Mouse (Mus musculus) stomach, embryonic 16.5 days (tissue): ENCODE measurements around the gene Slc41a3. TPM values are rescaled to one million over a fixed set of nuclear protein-coding genes. Genes with fewer than 3 reads are reported as not detected.
"Not testable (repeated sequence)": the region's sequence is repeated elsewhere in the genome, so short reads cannot be mapped to it uniquely, and the experiment has no call there.

ENCODE experiments used
- ATAC-seq: fragments of 200-750 bp; cut with Nextera tagmentation; 2 replicates; pipeline ENCODE4 v1.8.0; 2017; ENCODE audit warnings: moderate number of reproducible peaks, moderate TSS enrichment; ENCODE audit not compliant: insufficient read depth, low FRiP score
- H3K27ac ChIP-seq: fragments of 300-500 bp; sonication (generic); 2 replicates; pipeline ENCODE4 v1.5.1; 2014; ENCODE audit warnings: low read length
- H3K27me3 ChIP-seq: fragments of 300-500 bp; sonication (generic); 2 replicates; pipeline ENCODE4 v1.6.1; 2014; ENCODE audit warnings: low read length, control low read depth, mixed read lengths; ENCODE audit not compliant: control insufficient read depth, insufficient read depth
- H3K36me3 ChIP-seq: fragments of 300-500 bp; sonication (generic); 2 replicates; pipeline ENCODE4 v1.6.1; 2014; ENCODE audit warnings: low read length; ENCODE audit not compliant: control insufficient read depth, insufficient read depth
- H3K4me1 ChIP-seq: fragments of 300-500 bp; sonication (generic); 2 replicates; pipeline ENCODE4 v1.6.1; 2014; ENCODE audit warnings: low read length, control low read depth, mixed read lengths; ENCODE audit not compliant: control insufficient read depth, insufficient read depth
- H3K4me2 ChIP-seq: fragments of 300-500 bp; sonication (generic); 2 replicates; pipeline ENCODE4 v1.6.1; 2014; ENCODE audit warnings: low read depth, low read length, mixed read lengths
- H3K4me3 ChIP-seq: fragments of 300-500 bp; sonication (generic); replicated peaks from 2 replicates; pipeline ENCODE4 v1.5.1; 2014; ENCODE audit warnings: mild to moderate bottlenecking, low read length
- H3K9ac ChIP-seq: fragments of 300-500 bp; sonication (generic); 2 replicates; pipeline ENCODE4 v1.6.1; 2014; ENCODE audit warnings: low read length
- H3K9me3 ChIP-seq: fragments of 300-500 bp; sonication (generic); replicated peaks from 2 replicates; pipeline ENCODE4 v1.6.1; 2016; ENCODE audit warnings: low read length, control low read depth; ENCODE audit not compliant: control insufficient read depth
- WGBS: fragments of 180-500 bp; shearing (Covaris S2); extraction: QIAGEN DNeasy Blood & Tissue Kit; methylation state at CpG from one replicate; pipeline ENCODE4 v1.1.7; 2014; 5-methylcytosine and 5-hydroxymethylcytosine counted together
- polyA plus RNA-seq: library from polyadenylated mRNA; unstranded; fragments of >200 nt; fragmentation: Nextera tagmentation; extraction: Ambion mirVana; gene quantifications from 2 replicates; pipeline ENCODE4 v1.2.1, GENCODE M21; 2015

Slc41a3 gene
- polyA plus RNA-seq, 1 experiment from 2014 or later: 8.5 TPM

GRCm38 (mm10) chr6:90625207-90625994 lies 20.9 kb downstream of the Slc41a3 start:
- WGBS: 79% methylated on average over 7 of the region's 7 CpGs
- H3K9ac ChIP-seq: no peak overlapping the region
- no peaks in the 10 kb centered on the region for H3K9me3 ChIP-seq
- no peak overlapping the region for H3K27ac ChIP-seq
- no peak overlapping the region for H3K4me2 ChIP-seq
- ATAC-seq: no peak
- H3K36me3 ChIP-seq: no peaks in the 10 kb centered on the region
- no peak overlapping the region for H3K4me3 ChIP-seq
- peaks cover 25% of the 10 kb centered on the region for H3K4me1 ChIP-seq
- H3K27me3 ChIP-seq: no peaks in the 10 kb centered on the region

- H3K9ac ChIP-seq: no peak overlapping the region
- no peak overlapping the region for H3K27ac ChIP-seq
- H3K36me3 ChIP-seq: no peaks in the 10 kb centered on the region
- H3K4me3 ChIP-seq: no peak overlapping the region
- no peak for ATAC-seq
- 83% methylated on average over 4 of the region's 4 CpGs for WGBS
- no peaks in the 10 kb centered on the region for H3K9me3 ChIP-seq
- no peaks in the 10 kb centered on the region for H3K27me3 ChIP-seq
- H3K4me2 ChIP-seq: no peak overlapping the region
- H3K4me1 ChIP-seq: peaks cover 12% of the 10 kb centered on the region; the same call in 1 of the 2 replicates
These were observed 23.0 kb downstream of the Slc41a3 start for GRCm38 (mm10) chr6:90627556-90627955.

GRCm38 (mm10) chr6:90629506-90629905 lies 25.0 kb downstream of the Slc41a3 start:
- Histone ChIP-seq H3K27ac (no peak overlapping the region), H3K27me3 (no peaks in the 10 kb centered on the region), H3K9me3 (no peaks in the 10 kb centered on the region), H3K36me3 (no peaks in the 10 kb centered on the region), H3K4me3 (no peak overlapping the region), H3K4me1 (no peaks in the 10 kb centered on the region; the same call in 1 of the 2 replicates), H3K4me2 (no peak overlapping the region), H3K9ac (no peak overlapping the region)
- ATAC-seq: no peak
- 79% methylated on average over 6 of the region's 6 CpGs for WGBS

- Histone ChIP-seq H3K9me3 (no peaks in the 10 kb centered on the region), H3K4me3 (no peak overlapping the region), H3K27me3 (no peaks in the 10 kb centered on the region), H3K4me1 (no peaks in the 10 kb centered on the region), H3K27ac (no peak overlapping the region), H3K36me3 (no peaks in the 10 kb centered on the region), H3K4me2 (no peak overlapping the region), H3K9ac (no peak overlapping the region)
- 90% methylated on average over 7 of the region's 7 CpGs for WGBS
- no peak for ATAC-seq
These were observed 25.9 kb downstream of the Slc41a3 start for GRCm38 (mm10) chr6:90630427-90630826.

- 78% methylated on average over 3 of the region's 3 CpGs for WGBS
- not testable (repeated sequence) for H3K27me3 ChIP-seq, H3K4me2 ChIP-seq, H3K9me3 ChIP-seq, H3K36me3 ChIP-seq, H3K27ac ChIP-seq, ATAC-seq, H3K9ac ChIP-seq, H3K4me3 ChIP-seq, H3K4me1 ChIP-seq
These were observed 28.0 kb downstream of the Slc41a3 start for GRCm38 (mm10) chr6:90632526-90632925.

GRCm38 (mm10) chr6:90635081-90635480 lies 30.6 kb downstream of the Slc41a3 start:
- no peak for ATAC-seq
- Histone ChIP-seq H3K27ac (no peak overlapping the region), H3K4me3 (no peak overlapping the region), H3K4me1 (no peaks in the 10 kb centered on the region), H3K9me3 (no peaks in the 10 kb centered on the region), H3K4me2 (no peak overlapping the region), H3K9ac (no peak overlapping the region), H3K27me3 (no peaks in the 10 kb centered on the region), H3K36me3 (no peaks in the 10 kb centered on the region)
- 34% methylated on average over 4 of the region's 4 CpGs for WGBS

GRCm38 (mm10) chr6:90635611-90636010 lies 31.1 kb downstream of the Slc41a3 start:
- Histone ChIP-seq H3K36me3 (no peaks in the 10 kb centered on the region), H3K27ac (no peak overlapping the region), H3K27me3 (no peaks in the 10 kb centered on the region), H3K9me3 (no peaks in the 10 kb centered on the region), H3K9ac (no peak overlapping the region), H3K4me1 (no peaks in the 10 kb centered on the region), H3K4me2 (no peak overlapping the region), H3K4me3 (no peak overlapping the region)
- 51% methylated on average over 3 of the region's 3 CpGs for whole genome bisulfite sequencing
- no peak for ATAC-seq

- Histone ChIP-seq H3K4me2 (no peak overlapping the region), H3K9me3 (no peaks in the 10 kb centered on the region), H3K4me1 (no peaks in the 10 kb centered on the region), H3K9ac (no peak overlapping the region), H3K27ac (no peak overlapping the region), H3K4me3 (no peak overlapping the region), H3K27me3 (no peaks in the 10 kb centered on the region), H3K36me3 (no peaks in the 10 kb centered on the region)
- WGBS: 85% methylated on average over 3 of the region's 3 CpGs
- ATAC-seq: no peak
These were observed 38.5 kb downstream of the Slc41a3 start for GRCm38 (mm10) chr6:90643057-90643456.

GRCm38 (mm10) chr6:90644965-90645364 lies 40.4 kb downstream of the Slc41a3 start:
- no peaks in the 10 kb centered on the region for H3K27me3 ChIP-seq
- no peak overlapping the region for H3K4me2 ChIP-seq
- no peak for ATAC-seq

More at GRCm38 (mm10) chr6:90644965-90645364, 40.4 kb downstream of the Slc41a3 start:
- Histone ChIP-seq H3K27ac (no peak overlapping the region), H3K4me3 (no peak overlapping the region), H3K36me3 (no peaks in the 10 kb centered on the region), H3K4me1 (no peaks in the 10 kb centered on the region), H3K9me3 (no peaks in the 10 kb centered on the region), H3K9ac (no peak overlapping the region)
- 81% methylated on average over 4 of the region's 4 CpGs for WGBS
